Mouse (Mus musculus) NIH3T3 (cell line): ENCODE measurements around the gene Ube2c.

Source experiments
- DNase-seq: peaks from one replicate; pipeline ENCODE4 v3.0.0-alpha.2; 2012; ENCODE audit warnings: low read depth

Gene Ube2c

GRCm38 (mm10) chr2:164769258-164770037 lies at the start of gene Ube2c:
Gene Ube2c (plus strand): TSS chr2:164769898.
- peak; percentile 99 for DNase-seq

GRCm38 (mm10) chr2:164723276-164723675 lies 46.4 kb upstream of the Ube2c start:
- DNase-seq: no peak

GRCm38 (mm10) chr2:164725895-164726619 lies 43.6 kb upstream of the Ube2c start:
- peak; percentile 86 for DNase-seq

- no peak for DNase-seq
These were observed 38.0 kb upstream of the Ube2c start for GRCm38 (mm10) chr2:164731719-164732118.

- no peak for DNase-seq
These were observed 36.4 kb upstream of the Ube2c start for GRCm38 (mm10) chr2:164733259-164733658.

GRCm38 (mm10) chr2:164734839-164735238 lies 34.9 kb upstream of the Ube2c start:
- DNase-seq: no peak

- peak; percentile 77 for DNase-seq
These were observed 34.3 kb upstream of the Ube2c start for GRCm38 (mm10) chr2:164735446-164735845.

- DNase-seq: no peak
These were observed 32.2 kb upstream of the Ube2c start for GRCm38 (mm10) chr2:164737377-164738090.

GRCm38 (mm10) chr2:164739876-164740275 lies 29.8 kb upstream of the Ube2c start:
- peak; percentile 69 for DNase-seq

GRCm38 (mm10) chr2:164744987-164745386 lies 24.7 kb upstream of the Ube2c start:
- no peak for DNase-seq

GRCm38 (mm10) chr2:164745843-164746479 lies 23.7 kb upstream of the Ube2c start, which contains the start of the genes Wfdc3 and Dnttip1:
Gene Wfdc3 (minus strand): TSS chr2:164745931.
Gene Dnttip1 (plus strand): TSS chr2:164745983.
- DNase-seq: peak; percentile 96

GRCm38 (mm10) chr2:164746693-164747092 lies 23.0 kb upstream of the Ube2c start:
- no peak for DNase-seq

GRCm38 (mm10) chr2:164748191-164748590 lies 21.5 kb upstream of the Ube2c start:
- no peak for DNase-seq

GRCm38 (mm10) chr2:164748991-164749390 lies 20.7 kb upstream of the Ube2c start:
- DNase-seq: peak; percentile 75

- no peak for DNase-seq
These were observed 17.2 kb upstream of the Ube2c start for GRCm38 (mm10) chr2:164752454-164752853.

- no peak for DNase-seq
These were observed 15.6 kb upstream of the Ube2c start for GRCm38 (mm10) chr2:164754105-164754504.

GRCm38 (mm10) chr2:164754800-164755199 lies 14.9 kb upstream of the Ube2c start:
- no peak for DNase-seq

GRCm38 (mm10) chr2:164757841-164758240 lies 11.9 kb upstream of the Ube2c start:
- no peak for DNase-seq

- no peak for DNase-seq
These were observed 11.0 kb upstream of the Ube2c start for GRCm38 (mm10) chr2:164758692-164759091.

GRCm38 (mm10) chr2:164760059-164760833 lies 9.5 kb upstream of the Ube2c start:
- DNase-seq: no peak

- no peak for DNase-seq
These were observed 8.2 kb upstream of the Ube2c start for GRCm38 (mm10) chr2:164761502-164761901.
